12 mouse cellular contexts compared by ENCODE assay signal in genomic region chr13:103001831-103002230, GRCm38 (mm10).
"Had no signal": no experiment of that assay in that cellular context is flagged by ENCODE, and none has a peak within 500 bp of the region (broad histone marks: within the 10 kb centered on the region; RNA-seq: fewer than 3 reads in every experiment).

No protein-coding gene starts in this region.

- H3K27me3 ChIP-seq: limb, embryonic 13.5 days; midbrain, embryonic 12.5 days had no signal

- ATAC-seq: intestine, postnatal 0 days had no signal

- DNase-seq: kidney, adult 8-10 months; kidney, postnatal 14 days; left cerebral cortex, postnatal 4 days; lung, adult 18-20 months; right cerebral cortex, adult 18-20 months; right cerebral cortex, postnatal 25 days; thymus, postnatal 14 days had no signal

- H3K9ac ChIP-seq: limb, embryonic 13.5 days; liver, embryonic 14.5 days; midbrain, embryonic 12.5 days; neural tube, embryonic 13.5 days had no signal

- H3K4me3 ChIP-seq: limb, embryonic 13.5 days; midbrain, embryonic 12.5 days; neural tube, embryonic 13.5 days had no signal

- H3K36me3 ChIP-seq: limb, embryonic 13.5 days; midbrain, embryonic 12.5 days; neural tube, embryonic 13.5 days had no signal

- H3K9me3 ChIP-seq: limb, embryonic 13.5 days; midbrain, embryonic 12.5 days; neural tube, embryonic 13.5 days had no signal

- H3K27ac ChIP-seq: limb, embryonic 13.5 days; liver, embryonic 14.5 days; midbrain, embryonic 12.5 days; neural tube, embryonic 13.5 days had no signal

- H3K4me1 ChIP-seq: limb, embryonic 13.5 days had no signal

- H3K4me2 ChIP-seq: limb, embryonic 13.5 days; midbrain, embryonic 12.5 days; neural tube, embryonic 13.5 days had no signal
